Mouse (Mus musculus): ENCODE results near the gene Hspe1. TPM values are rescaled to one million over a fixed set of nuclear protein-coding genes. Genes with fewer than 3 reads are reported as not detected.
A peak's percentile ranks its signal among the peaks of the same experiment; 100 is the strongest.
"Not testable (repeated sequence)": the region's sequence is repeated elsewhere in the genome, so short reads cannot be mapped to it uniquely, and the experiment has no call there.

Hspe1 gene
- polyA plus RNA-seq, 1 experiment from 2014 or later = 642 TPM

- Histone ChIP-seq H3K9me3 (replicated peaks) (no peaks in the 10 kb centered on the region), H3K27ac (replicated peaks) (no peak overlapping the region), H3K4me3 (no peak overlapping the region), H3K4me1 (peaks cover under 1% of the 10 kb centered on the region; the same call in 1 of the 2 replicates), H3K36me3 (peaks cover 44% of the 10 kb centered on the region), H3K27me3 (ENCODE audit: low read depth, poor library complexity, severe bottlenecking) (no peaks in the 10 kb centered on the region)
- DNase-seq (ENCODE audit: low spot score) = no peak
- WGBS = 93% methylated on average over 5 of the region's 5 CpGs
These were observed 26.8 kb upstream of the Hspe1 start for GRCm38 (mm10) chr1:55061099-55061498.

DNA sequence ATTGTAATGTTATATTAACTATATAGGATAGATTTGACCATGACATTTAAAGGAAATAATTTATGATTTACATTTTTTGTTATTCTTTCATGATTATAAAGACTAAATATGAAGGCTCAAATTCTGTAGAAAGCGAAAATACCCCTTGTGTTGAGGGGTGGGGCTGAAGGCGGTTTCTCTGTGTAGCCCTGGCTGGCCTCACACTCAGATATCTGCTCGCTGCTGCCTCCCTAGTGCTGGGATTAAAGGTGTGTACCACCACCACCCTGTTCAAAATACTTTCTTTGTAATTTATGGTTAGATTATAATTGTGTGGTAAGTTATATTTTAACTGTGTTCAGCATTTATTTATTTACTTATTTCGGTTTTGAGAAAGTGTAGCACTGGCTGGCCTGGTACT, 26.2 kb upstream of the Hspe1 start:
- H3K27ac ChIP-seq (replicated peaks) = no peak overlapping the region
- WGBS = 90% methylated on average over 4 of the region's 4 CpGs
- no peaks in the 10 kb centered on the region for H3K4me1 ChIP-seq
- H3K9me3 ChIP-seq (replicated peaks) = no peaks in the 10 kb centered on the region
- H3K4me3 ChIP-seq = no peak overlapping the region
- DNase-seq (ENCODE audit: low spot score) = no peak
- H3K36me3 ChIP-seq = peaks cover 44% of the 10 kb centered on the region
- H3K27me3 ChIP-seq (ENCODE audit: low read depth, poor library complexity, severe bottlenecking) = no peaks in the 10 kb centered on the region

DNA sequence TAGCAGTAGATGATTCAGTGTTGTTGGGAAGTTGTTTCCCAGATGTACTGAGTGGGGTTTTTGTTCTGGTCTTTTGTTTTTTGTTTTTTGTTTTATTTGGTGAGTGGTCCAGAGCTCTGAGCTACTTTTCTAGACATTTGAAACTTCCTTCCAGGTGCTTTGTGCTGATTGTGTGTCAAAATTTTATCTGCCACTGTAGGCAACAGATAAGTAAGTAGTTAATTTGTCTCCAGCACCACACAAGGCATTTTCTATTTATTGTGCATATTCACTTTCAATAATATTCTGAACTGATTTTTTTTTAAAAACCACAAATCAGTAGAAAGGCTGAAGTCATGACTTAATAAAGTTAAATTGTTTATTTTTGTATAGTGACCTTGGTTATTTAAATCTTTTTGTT, 15.6 kb upstream of the Hspe1 start:
- H3K4me3 ChIP-seq; H3K4me1 ChIP-seq; H3K27me3 ChIP-seq (ENCODE audit: low read depth, poor library complexity, severe bottlenecking); H3K9me3 ChIP-seq (replicated peaks); H3K27ac ChIP-seq (replicated peaks); DNase-seq (ENCODE audit: low spot score): not testable (repeated sequence)
- peaks cover 65% of the 10 kb centered on the region for H3K36me3 ChIP-seq

DNA sequence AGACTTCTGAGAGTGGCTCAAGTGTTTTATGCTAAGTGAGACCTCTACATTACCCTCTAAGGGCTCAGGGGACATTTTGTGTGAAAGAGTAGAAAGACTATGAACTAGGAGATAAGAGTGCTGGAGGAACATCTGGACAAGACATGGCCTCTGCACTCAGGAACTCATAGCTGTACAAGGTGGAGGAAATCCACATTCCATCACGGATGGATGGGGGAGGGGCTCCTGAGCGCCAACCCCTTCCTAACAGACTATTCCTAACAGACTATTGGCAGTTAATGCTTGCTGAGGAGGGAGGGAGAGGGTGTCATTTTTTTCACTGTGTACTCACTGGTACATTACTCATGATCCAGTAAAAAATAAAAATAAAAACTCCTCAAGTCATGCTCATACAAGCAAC, 13.2 kb upstream of the Hspe1 start:
- WGBS = 79% methylated on average over 2 of the region's 2 CpGs
- Histone ChIP-seq H3K36me3 (peaks cover 67% of the 10 kb centered on the region), H3K9me3 (replicated peaks) (no peaks in the 10 kb centered on the region)

GRCm38 (mm10) chr1:55075652-55076394, 12.1 kb upstream of the Hspe1 start:
- Histone ChIP-seq H3K4me3 (no peak overlapping the region), H3K9me3 (replicated peaks) (no peaks in the 10 kb centered on the region), H3K4me1 (no peaks in the 10 kb centered on the region), H3K27me3 (ENCODE audit: low read depth, poor library complexity, severe bottlenecking) (no peaks in the 10 kb centered on the region), H3K27ac (replicated peaks) (no peak overlapping the region), H3K36me3 (peaks cover 73% of the 10 kb centered on the region)
- no peak for DNase-seq (ENCODE audit: low spot score)
- 74% methylated on average over 5 of the region's 5 CpGs for WGBS

More for the DNA sequence above, 13.2 kb upstream of the Hspe1 start:
- Histone ChIP-seq H3K4me3 (no peak overlapping the region), H3K27ac (replicated peaks) (no peak overlapping the region), H3K4me1 (no peaks in the 10 kb centered on the region), H3K27me3 (ENCODE audit: low read depth, poor library complexity, severe bottlenecking) (no peaks in the 10 kb centered on the region)
- no peak for DNase-seq (ENCODE audit: low spot score)

DNA sequence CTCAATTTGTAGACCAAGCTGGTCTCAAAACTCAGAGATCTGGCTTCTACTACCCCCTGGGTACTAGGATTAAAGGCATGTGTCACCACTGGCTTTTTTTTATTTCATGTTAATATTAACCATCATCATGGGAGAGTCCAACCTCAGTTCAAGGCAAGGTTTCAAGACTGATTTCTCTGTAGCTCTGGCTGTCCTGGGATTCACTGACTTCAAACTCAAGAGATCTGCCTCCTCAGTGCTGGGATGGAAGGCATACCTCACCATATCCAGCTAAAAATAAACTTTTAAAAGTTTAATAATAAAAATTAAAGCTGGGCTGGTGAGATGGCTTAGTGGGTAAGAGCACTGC, 11.6 kb upstream of the Hspe1 start:
- Histone ChIP-seq H3K27ac (replicated peaks) (no peak overlapping the region), H3K27me3 (ENCODE audit: low read depth, poor library complexity, severe bottlenecking) (no peaks in the 10 kb centered on the region), H3K36me3 (peaks cover 73% of the 10 kb centered on the region), H3K4me1 (no peaks in the 10 kb centered on the region), H3K4me3 (no peak overlapping the region), H3K9me3 (replicated peaks) (no peaks in the 10 kb centered on the region)
- no peak for DNase-seq (ENCODE audit: low spot score)

GRCm38 (mm10) chr1:55076849-55077516, 10.9 kb upstream of the Hspe1 start:
- peaks cover 73% of the 10 kb centered on the region for H3K36me3 ChIP-seq
- no peaks in the 10 kb centered on the region for H3K27me3 ChIP-seq (ENCODE audit: low read depth, poor library complexity, severe bottlenecking)
- H3K4me3 ChIP-seq = no peak overlapping the region
- WGBS = 82% methylated on average over 2 of the region's 2 CpGs
- H3K4me1 ChIP-seq = no peaks in the 10 kb centered on the region
- H3K9me3 ChIP-seq (replicated peaks) = no peaks in the 10 kb centered on the region
- no peak for DNase-seq (ENCODE audit: low spot score)
- H3K27ac ChIP-seq (replicated peaks) = no peak overlapping the region

GRCm38 (mm10) chr1:55079677-55080076, 8.3 kb upstream of the Hspe1 start:
- Histone ChIP-seq H3K27ac (replicated peaks) (no peak overlapping the region), H3K4me1 (peaks cover 9% of the 10 kb centered on the region), H3K9me3 (replicated peaks) (peaks cover 4% of the 10 kb centered on the region; the same call in 1 of the 2 replicates), H3K4me3 (no peak overlapping the region), H3K27me3 (ENCODE audit: low read depth, poor library complexity, severe bottlenecking) (no peaks in the 10 kb centered on the region), H3K36me3 (peaks cover 86% of the 10 kb centered on the region)
- DNase-seq (ENCODE audit: low spot score) = no peak
- 92% methylated on average over 4 of the region's 4 CpGs for WGBS

DNA sequence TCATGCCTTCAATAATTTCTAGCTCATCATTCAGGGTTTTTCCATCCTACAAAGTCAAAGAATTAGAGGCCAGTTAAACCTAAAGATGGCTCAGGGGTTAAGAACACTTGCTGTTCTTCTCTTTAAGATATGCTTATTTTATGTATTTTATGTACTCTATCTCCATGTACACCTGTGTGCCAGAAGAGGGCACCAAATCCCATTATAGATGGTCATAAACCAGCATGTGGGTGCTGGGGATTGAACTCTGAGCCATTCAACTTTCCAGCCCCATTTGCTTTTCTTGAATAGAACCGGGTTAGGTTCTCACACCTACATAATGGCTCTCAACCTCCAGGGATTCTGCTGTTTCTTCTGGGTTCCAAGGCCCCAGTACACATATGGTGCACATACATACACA, 5.8 kb upstream of the Hspe1 start:
- 75% methylated on average over 1 of the region's 1 CpGs for WGBS
- H3K36me3 ChIP-seq = peaks cover 89% of the 10 kb centered on the region

DNA sequence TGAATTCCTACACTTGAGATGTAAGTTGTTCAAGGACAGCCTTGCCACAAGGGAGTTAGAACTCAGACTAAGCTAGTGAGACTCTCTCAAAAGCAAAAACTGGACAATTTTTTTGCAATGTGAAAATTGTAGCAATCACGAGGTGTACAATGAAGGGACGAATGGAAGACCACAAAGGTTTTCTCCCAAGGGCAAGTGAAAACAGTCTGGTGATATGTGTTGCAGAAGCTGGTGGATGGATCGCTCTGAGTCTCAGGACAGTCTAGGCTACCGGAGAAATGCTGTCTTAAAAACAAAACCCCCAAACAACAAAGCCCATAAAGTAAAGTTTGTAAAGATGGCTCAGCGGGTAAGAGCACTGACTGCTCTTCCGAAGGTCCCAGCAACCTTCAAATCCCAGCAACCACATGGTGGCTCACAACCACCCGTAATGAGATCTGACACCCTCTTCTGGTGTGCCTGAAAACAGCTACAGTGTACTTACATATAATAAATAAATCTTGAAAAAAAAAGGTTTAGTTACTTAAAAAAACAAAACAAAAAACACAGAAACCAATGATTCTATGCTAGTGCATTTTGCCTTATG, 2.1 kb upstream of the Hspe1 start:
- H3K27ac ChIP-seq (replicated peaks) = no peak overlapping the region
- peaks cover 51% of the 10 kb centered on the region for H3K4me1 ChIP-seq
- DNase-seq (ENCODE audit: low spot score) = no peak
- 61% methylated on average over 7 of the region's 7 CpGs for WGBS
- H3K9me3 ChIP-seq (replicated peaks) = peaks cover 4% of the 10 kb centered on the region; the same call in 1 of the 2 replicates
- peaks cover 68% of the 10 kb centered on the region for H3K36me3 ChIP-seq
- no peaks in the 10 kb centered on the region for H3K27me3 ChIP-seq (ENCODE audit: low read depth, poor library complexity, severe bottlenecking)
- peak overlapping the region; percentile 93 for H3K4me3 ChIP-seq

More for the DNA sequence above, 5.8 kb upstream of the Hspe1 start:
- no peak overlapping the region for H3K27ac ChIP-seq (replicated peaks)
- peaks cover 33% of the 10 kb centered on the region for H3K4me1 ChIP-seq
- no peak overlapping the region for H3K4me3 ChIP-seq
- H3K9me3 ChIP-seq (replicated peaks) = peaks cover 4% of the 10 kb centered on the region; the same call in 1 of the 2 replicates
- H3K27me3 ChIP-seq (ENCODE audit: low read depth, poor library complexity, severe bottlenecking) = no peaks in the 10 kb centered on the region
- DNase-seq (ENCODE audit: low spot score) = no peak

DNA sequence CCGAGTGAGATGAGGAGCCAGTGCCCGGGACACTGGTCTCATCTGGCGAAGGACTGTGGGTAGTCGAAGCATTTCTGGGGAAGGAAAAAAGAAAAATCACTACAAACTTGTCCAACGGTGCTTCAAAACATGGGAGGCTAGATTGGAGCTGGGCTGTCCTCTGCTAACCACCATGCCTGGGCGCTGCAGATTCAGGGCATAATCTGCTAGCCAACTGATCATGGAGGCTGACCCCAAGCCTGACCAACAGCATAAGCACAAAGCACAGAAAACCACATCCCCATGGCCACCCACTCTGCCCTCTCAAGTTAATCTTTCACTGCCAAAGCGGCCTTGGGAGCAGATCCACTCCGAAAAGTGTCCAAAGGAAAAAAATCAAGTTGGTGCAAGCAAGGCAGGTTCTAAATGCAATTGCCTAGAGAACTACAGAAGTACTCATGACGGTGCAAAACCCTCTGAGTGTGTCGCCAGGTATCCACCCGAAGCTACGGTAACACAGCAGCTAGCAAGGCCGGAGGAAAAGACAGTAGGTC, 998 bp upstream of the Hspe1 start:
- WGBS = 2% methylated on average over 13 of the region's 13 CpGs
- Histone ChIP-seq H3K36me3 (peaks cover 68% of the 10 kb centered on the region), H3K4me1 (peaks cover 51% of the 10 kb centered on the region), H3K27ac (replicated peaks) (peak overlapping the region; percentile 99), H3K9me3 (replicated peaks) (peaks cover 4% of the 10 kb centered on the region; the same call in 1 of the 2 replicates), H3K4me3 (peak overlapping the region; percentile 93), H3K27me3 (ENCODE audit: low read depth, poor library complexity, severe bottlenecking) (no peaks in the 10 kb centered on the region)
- no peak for DNase-seq (ENCODE audit: low spot score)

GRCm38 (mm10) chr1:55087401-55087904, 479 bp upstream of the Hspe1 start:
- H3K4me1 ChIP-seq = peaks cover 51% of the 10 kb centered on the region
- H3K9me3 ChIP-seq (replicated peaks) = peaks cover 3% of the 10 kb centered on the region; the same call in 1 of the 2 replicates
- under 1% methylated on average over 40 of the region's 57 CpGs for WGBS
- H3K27me3 ChIP-seq (ENCODE audit: low read depth, poor library complexity, severe bottlenecking) = no peaks in the 10 kb centered on the region
- H3K27ac ChIP-seq (replicated peaks) = peak overlapping the region; percentile 99
- no peak for DNase-seq (ENCODE audit: low spot score)
- peak overlapping the region; percentile 93 for H3K4me3 ChIP-seq
- H3K36me3 ChIP-seq = peaks cover 68% of the 10 kb centered on the region
